Mouse (Mus musculus) pancreas, adult 10 weeks (tissue): Measurements from ENCODE around the gene Atp1a1. TPM values are rescaled to one million over a fixed set of nuclear protein-coding genes. Genes with fewer than 3 reads are reported as not detected.

ENCODE experiments used
- polyA plus RNA-seq: library from polyadenylated mRNA; stranded (reverse); fragments of 350-450 nt; fragmentation: Illumina TruSeq; extraction: RNeasy Lipid Tissue Mini Kit (QIAGEN cat#74804); gene quantifications from one replicate; pipeline ENCODE4 v1.2.3, GENCODE M21; 2015; ENCODE audit warnings: low read depth, low replicate concordance; ENCODE audit not compliant: insufficient read depth

The Atp1a1 gene
- 41.4 TPM for polyA plus RNA-seq

GRCm38 (mm10) chr3:101604550-101605223, at the start of gene Atp1a1:
Gene Atp1a1 (minus strand): TSS chr3:101604684.

Other genes starting within 250 kb of the Atp1a1 start
- 1.5 TPM for gene Igsf3, start 227.6 kb downstream of the Atp1a1 start, polyA plus RNA-seq
- gene Mab21l3, start 244.3 kb upstream of the Atp1a1 start, polyA plus RNA-seq: not detected